Mouse (Mus musculus) E14TG2a.4 (cell line): Measurements from ENCODE around the gene Capn5.

Source experiments
- H3K27me3 ChIP-seq: 2 replicates; pipeline ENCODE4 v1.6.1; 2014; ENCODE audit warnings: low read length, control low read depth; ENCODE audit not compliant: insufficient read depth
- H3K36me3 ChIP-seq: 2 replicates; pipeline ENCODE4 v1.6.1; 2014; ENCODE audit warnings: low read length, control low read depth; ENCODE audit not compliant: insufficient read depth
- H3K4me1 ChIP-seq: replicated peaks from 2 replicates; pipeline ENCODE4 v1.6.1; 2014; ENCODE audit warnings: low read depth, low read length, control low read depth
- H3K4me3 ChIP-seq: replicated peaks from 2 replicates; pipeline ENCODE4 v1.5.1; 2014; ENCODE audit warnings: mild to moderate bottlenecking, low read length
- H3K9me3 ChIP-seq: 2 replicates; pipeline ENCODE4 v1.6.1; 2014; ENCODE audit warnings: low read length, control low read depth
- CTCF ChIP-seq: conservative IDR thresholded peaks from 2 replicates; pipeline ENCODE4 v1.5.1; 2014; ENCODE audit warnings: low read length
- NANOG ChIP-seq: IDR thresholded peaks from 2 replicates; pipeline ENCODE4 v1.6.1; 2014; ENCODE audit warnings: borderline replicate concordance, low read length, mixed read lengths
- POU5F1 ChIP-seq: IDR thresholded peaks from 2 replicates; pipeline ENCODE4 v1.6.1; 2014; ENCODE audit warnings: low read length, borderline replicate concordance

Gene Capn5

GRCm38 (mm10) chr7:98156280-98156665, 21.8 kb downstream of the Capn5 start:
- Histone ChIP-seq H3K4me1 (peaks cover 89% of the 10 kb centered on the region), H3K4me3 (0 out of 2 replicates have a peak overlapping the region, but pooled peaks have one; percentile 49), H3K36me3 (peaks cover 40% of the 10 kb centered on the region), H3K27me3 (no peaks in the 10 kb centered on the region), H3K9me3 (no peaks in the 10 kb centered on the region)
- TF ChIP-seq CTCF, result no peak
- TF ChIP-seq NANOG, result no peak

- Histone ChIP-seq H3K9me3 (no peaks in the 10 kb centered on the region), H3K4me3 (0 out of 2 replicates have a peak overlapping the region, but pooled peaks have one; percentile 13), H3K4me1 (peaks cover 89% of the 10 kb centered on the region), H3K27me3 (no peaks in the 10 kb centered on the region), H3K36me3 (peaks cover 36% of the 10 kb centered on the region)
- TF ChIP-seq NANOG (no peak), CTCF (peak; percentile 68), POU5F1 (no peak)
Measured at GRCm38 (mm10) chr7:98155546-98156279, 22.4 kb downstream of the Capn5 start.

- no peaks in the 10 kb centered on the region for H3K9me3 ChIP-seq
- no peaks in the 10 kb centered on the region for H3K27me3 ChIP-seq
- H3K4me1 ChIP-seq, result peaks cover 87% of the 10 kb centered on the region
- H3K4me3 ChIP-seq, result no peak overlapping the region
- H3K36me3 ChIP-seq, result peaks cover 19% of the 10 kb centered on the region
- TF ChIP-seq POU5F1, result no peak
- TF ChIP-seq CTCF, result no peak
- no peak for TF ChIP-seq NANOG
Measured at GRCm38 (mm10) chr7:98153892-98154291, 24.2 kb downstream of the Capn5 start.

DNA sequence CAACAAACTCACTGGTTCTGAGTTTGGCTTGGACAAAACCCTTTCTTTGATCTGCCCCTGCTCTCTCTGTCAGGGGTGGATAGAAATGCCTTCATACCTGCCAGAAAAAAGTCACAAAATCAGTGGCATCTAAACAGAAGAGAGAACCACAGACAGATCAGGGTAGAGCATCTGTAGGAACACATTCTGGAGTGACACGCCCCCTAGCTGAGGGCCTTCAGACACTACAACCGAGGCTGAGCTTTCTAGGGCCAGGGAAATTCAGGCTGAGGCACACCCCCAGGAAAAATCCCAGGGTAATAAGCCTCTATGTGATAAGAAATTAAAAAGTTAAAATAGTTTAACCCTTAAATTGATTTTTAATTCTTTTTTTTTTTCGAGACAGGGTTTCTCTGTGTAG, 24.7 kb downstream of the Capn5 start:
- no peaks in the 10 kb centered on the region for H3K27me3 ChIP-seq
- 0 out of 2 replicates have a peak overlapping the region, but pooled peaks have one; percentile 24 for H3K4me3 ChIP-seq
- H3K36me3 ChIP-seq, result peaks cover 20% of the 10 kb centered on the region
- no peaks in the 10 kb centered on the region for H3K9me3 ChIP-seq
- TF ChIP-seq CTCF, result peak; percentile 37
- TF ChIP-seq NANOG, result no peak
- H3K4me1 ChIP-seq, result peaks cover 81% of the 10 kb centered on the region

GRCm38 (mm10) chr7:98152400-98152799, 25.7 kb downstream of the Capn5 start:
- TF ChIP-seq POU5F1, result no peak
- TF ChIP-seq NANOG, result no peak
- TF ChIP-seq CTCF, result no peak
- H3K36me3 ChIP-seq, result peaks cover 29% of the 10 kb centered on the region
- H3K4me3 ChIP-seq, result peak overlapping the region; percentile 24
- no peaks in the 10 kb centered on the region for H3K9me3 ChIP-seq
- peaks cover 77% of the 10 kb centered on the region for H3K4me1 ChIP-seq
- no peaks in the 10 kb centered on the region for H3K27me3 ChIP-seq

DNA sequence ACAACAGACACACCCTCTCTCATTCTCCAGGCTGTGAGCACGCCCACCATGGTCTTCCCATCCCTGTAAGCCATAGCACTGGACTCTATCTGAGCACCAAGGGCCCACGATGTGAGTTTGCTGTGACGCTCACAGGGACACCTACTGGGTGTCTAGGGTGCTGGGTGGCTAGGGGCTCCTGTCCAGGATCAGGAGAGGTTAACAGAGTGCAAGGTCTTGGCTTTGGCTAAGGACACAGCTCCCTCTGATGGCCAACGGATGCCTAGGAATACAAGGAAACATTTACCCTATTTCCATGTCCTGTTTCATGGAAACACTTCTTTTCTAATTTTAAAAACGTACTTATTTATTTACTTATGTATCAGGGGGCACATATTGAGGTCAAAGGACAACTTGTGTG, 27.5 kb downstream of the Capn5 start:
- no peak overlapping the region for H3K4me3 ChIP-seq
- no peaks in the 10 kb centered on the region for H3K9me3 ChIP-seq
- no peak for TF ChIP-seq NANOG
- TF ChIP-seq CTCF, result peak; percentile 21; the same call in 1 of the 2 replicates
- H3K27me3 ChIP-seq, result peaks cover 5% of the 10 kb centered on the region; the same call in 1 of the 2 replicates
- H3K4me1 ChIP-seq, result peaks cover 63% of the 10 kb centered on the region
- peaks cover 32% of the 10 kb centered on the region for H3K36me3 ChIP-seq

GRCm38 (mm10) chr7:98149802-98150201, 28.3 kb downstream of the Capn5 start:
- H3K4me1 ChIP-seq, result peaks cover 66% of the 10 kb centered on the region
- H3K36me3 ChIP-seq, result peaks cover 32% of the 10 kb centered on the region
- no peaks in the 10 kb centered on the region for H3K9me3 ChIP-seq
- TF ChIP-seq NANOG, result no peak
- TF ChIP-seq CTCF, result no peak
- no peak for TF ChIP-seq POU5F1
- H3K27me3 ChIP-seq, result peaks cover 13% of the 10 kb centered on the region; the same call in 1 of the 2 replicates
- 0 out of 2 replicates have a peak overlapping the region, but pooled peaks have one; percentile 7 for H3K4me3 ChIP-seq

- H3K4me1 ChIP-seq, result peaks cover 69% of the 10 kb centered on the region
- TF ChIP-seq POU5F1 (no peak), NANOG (no peak), CTCF (no peak)
- no peaks in the 10 kb centered on the region for H3K9me3 ChIP-seq
- H3K27me3 ChIP-seq, result peaks cover 19% of the 10 kb centered on the region
- no peak overlapping the region for H3K4me3 ChIP-seq
- H3K36me3 ChIP-seq, result peaks cover 29% of the 10 kb centered on the region
Measured at GRCm38 (mm10) chr7:98148721-98149407, 29.2 kb downstream of the Capn5 start.

DNA sequence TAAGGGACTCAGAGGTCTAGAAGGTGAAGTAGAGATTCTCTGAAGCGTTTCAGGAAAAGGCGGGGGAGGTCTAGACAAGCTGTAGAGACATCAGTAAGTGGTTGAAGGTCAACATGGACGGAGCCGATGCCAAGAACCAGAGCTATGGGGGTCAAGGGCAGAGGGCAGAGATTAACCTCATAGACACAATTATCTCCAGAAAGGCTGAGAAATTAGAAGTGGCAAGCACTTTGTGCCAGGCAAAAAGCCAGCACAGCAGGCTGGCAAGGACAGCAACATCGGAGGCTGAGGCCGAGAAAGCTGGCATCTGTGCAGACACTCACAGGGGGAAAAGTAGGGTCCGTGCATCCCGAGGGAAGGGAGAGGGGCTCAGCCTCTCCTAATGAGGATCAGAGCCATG, 30.3 kb downstream of the Capn5 start:
- no peak for TF ChIP-seq CTCF
- no peak for TF ChIP-seq NANOG
- TF ChIP-seq POU5F1, result no peak
- Histone ChIP-seq H3K4me3 (no peak overlapping the region), H3K27me3 (peaks cover 23% of the 10 kb centered on the region), H3K4me1 (peaks cover 70% of the 10 kb centered on the region), H3K9me3 (no peaks in the 10 kb centered on the region), H3K36me3 (peaks cover 35% of the 10 kb centered on the region)
